Mouse (Mus musculus) testis, adult 2 months (tissue): ENCODE data around the gene Mov10.

Source experiments
- CTCF ChIP-seq: fragments of 200-500 bp; IDR thresholded peaks from 2 replicates; pipeline ENCODE4 v1.5.1; 2012; ENCODE audit warnings: low read depth, mild to moderate bottlenecking, inconsistent platforms, low read length, moderate library complexity; ENCODE audit not compliant: control insufficient read depth, insufficient read depth, insufficient replicate concordance
- POLR2A ChIP-seq: fragments of 200-500 bp; IDR thresholded peaks from 2 replicates; pipeline ENCODE4 v1.6.1; 2012; ENCODE audit warnings: low read depth, mild to moderate bottlenecking, inconsistent platforms, low read length, moderate library complexity; ENCODE audit not compliant: control insufficient read depth

DNA sequence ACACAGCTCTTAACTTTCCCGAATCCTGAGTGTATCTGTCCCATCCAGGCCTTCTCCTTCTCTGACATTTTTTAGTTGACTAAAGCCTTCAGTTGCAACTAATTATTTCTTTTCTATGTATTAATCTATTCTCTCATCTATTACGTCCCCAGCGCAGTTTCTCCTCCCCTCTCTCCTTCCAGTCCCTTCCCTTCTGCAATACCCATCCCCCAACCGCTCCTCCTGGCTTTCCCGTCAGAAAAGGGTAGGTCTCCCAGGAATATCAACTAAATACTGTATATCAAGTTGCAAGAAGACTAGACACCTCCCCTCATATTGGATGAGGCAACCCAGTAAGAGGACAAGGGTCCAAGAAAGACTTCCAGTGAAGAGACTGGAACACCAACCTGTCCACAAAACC lies 59.5 kb downstream of the Mov10 start:
- no peak for TF ChIP-seq POLR2A
- no peak for TF ChIP-seq CTCF
